Mouse (Mus musculus) ovary, postnatal 10 days (tissue): ENCODE data around the gene Pon3.
"Not testable (repeated sequence)": the region's sequence is repeated elsewhere in the genome, so short reads cannot be mapped to it uniquely, and the experiment has no call there.

ENCODE experiments used
- DNase-seq: peaks from one replicate; pipeline ENCODE4 v3.0.0; 2022; ENCODE audit warnings: low spot score

The Pon3 gene

GRCm38 (mm10) chr6:5254869-5255268 is 1.2 kb downstream of the Pon3 start:
- no peak for DNase-seq

DNA sequence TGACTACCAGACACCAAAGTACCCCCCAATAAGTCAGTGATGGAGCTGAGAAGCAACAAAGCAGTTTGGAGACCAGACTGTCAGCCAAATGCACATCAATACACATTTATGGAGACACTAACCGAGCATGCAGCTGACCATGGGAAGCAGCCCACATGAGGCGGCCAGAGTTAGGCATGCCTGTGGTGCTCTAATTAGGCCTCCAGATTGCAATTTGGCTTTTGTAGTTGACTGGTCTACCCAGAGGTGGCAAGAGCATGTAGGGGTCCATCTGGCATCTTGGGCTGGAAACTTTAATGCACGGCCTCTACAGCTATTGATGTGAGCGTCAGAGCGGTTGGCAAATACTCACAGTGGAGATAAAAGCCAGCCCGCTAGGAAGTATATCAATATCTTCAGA is 10.2 kb downstream of the Pon3 start:
- no peak for DNase-seq

GRCm38 (mm10) chr6:5238799-5239198 is 17.3 kb downstream of the Pon3 start:
- no peak for DNase-seq

- no peak for DNase-seq
These were observed 18.6 kb downstream of the Pon3 start for GRCm38 (mm10) chr6:5237510-5237909.

- no peak for DNase-seq
These were observed 19.2 kb downstream of the Pon3 start for GRCm38 (mm10) chr6:5236843-5237371.

- DNase-seq, result no peak
These were observed 21.5 kb downstream of the Pon3 start for GRCm38 (mm10) chr6:5234563-5234962.

- DNase-seq, result no peak
These were observed 22.3 kb downstream of the Pon3 start for GRCm38 (mm10) chr6:5233812-5234211.

GRCm38 (mm10) chr6:5232022-5232421 is 24.1 kb downstream of the Pon3 start:
- DNase-seq, result no peak

DNA sequence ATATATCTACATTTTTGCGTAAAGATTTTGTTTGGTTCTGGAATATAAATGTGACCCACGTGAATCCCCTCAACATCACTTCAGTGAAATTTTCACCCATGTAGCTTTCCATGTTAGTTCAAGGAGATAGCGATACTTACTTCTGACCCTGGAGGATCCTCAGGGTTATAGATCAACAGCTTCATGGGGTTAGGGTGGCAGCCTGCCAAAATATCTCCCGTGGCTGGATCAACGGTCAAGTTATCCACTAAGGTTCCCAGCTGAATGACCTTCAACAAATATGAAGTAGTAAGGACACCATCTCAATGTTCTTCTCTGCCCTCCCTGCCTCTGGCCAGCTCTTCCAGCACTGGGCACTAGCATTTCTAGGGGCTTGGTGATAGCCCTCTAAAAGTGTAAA is 25.8 kb downstream of the Pon3 start:
- no peak for DNase-seq

DNA sequence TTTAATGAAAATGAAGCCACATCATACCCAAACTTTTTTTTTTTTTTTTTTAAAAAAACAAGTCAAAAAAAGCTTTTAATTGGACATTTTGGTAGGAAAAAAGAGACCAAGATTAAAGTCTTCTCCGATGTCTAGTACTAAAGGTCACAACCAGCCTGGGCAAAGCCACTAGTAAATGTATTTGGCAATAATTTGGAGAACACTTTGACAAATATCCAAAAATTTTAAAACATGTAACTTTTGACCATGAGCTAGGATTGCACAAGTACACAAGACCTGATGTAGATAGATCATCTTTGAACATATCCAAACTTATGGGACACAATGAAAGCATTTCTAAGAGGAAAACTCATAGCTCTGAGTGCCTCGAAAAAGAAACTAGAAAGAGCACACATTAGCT is 32.5 kb downstream of the Pon3 start:
- DNase-seq, result not testable (repeated sequence)

- no peak for DNase-seq
These were observed 34.0 kb downstream of the Pon3 start for GRCm38 (mm10) chr6:5222080-5222479.

GRCm38 (mm10) chr6:5218190-5218589 is 37.9 kb downstream of the Pon3 start:
- no peak for DNase-seq

GRCm38 (mm10) chr6:5207817-5208216 is 48.3 kb downstream of the Pon3 start:
- DNase-seq, result no peak

DNA sequence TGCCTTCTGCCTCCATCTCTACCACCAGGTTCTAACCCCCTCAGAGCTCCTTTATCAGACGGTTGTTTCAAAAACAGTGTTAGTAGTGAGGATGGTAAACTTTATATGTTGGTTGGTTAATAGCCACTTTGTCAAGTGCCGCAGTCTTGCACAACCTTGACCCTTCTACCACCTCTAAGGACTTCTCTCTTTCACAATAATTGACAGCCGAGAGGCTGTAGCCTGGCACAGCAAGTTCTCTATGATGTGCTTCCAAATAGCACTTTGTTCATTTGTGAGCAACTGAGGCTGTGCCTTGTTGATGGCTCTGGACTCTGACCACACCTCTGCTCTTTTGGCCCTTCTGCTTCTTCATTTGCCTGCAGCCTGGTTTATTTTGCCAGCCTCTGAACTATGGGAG is 56.2 kb downstream of the Pon3 start:
- no peak for DNase-seq

GRCm38 (mm10) chr6:5199376-5199905 is 56.6 kb downstream of the Pon3 start:
- DNase-seq, result no peak

DNA sequence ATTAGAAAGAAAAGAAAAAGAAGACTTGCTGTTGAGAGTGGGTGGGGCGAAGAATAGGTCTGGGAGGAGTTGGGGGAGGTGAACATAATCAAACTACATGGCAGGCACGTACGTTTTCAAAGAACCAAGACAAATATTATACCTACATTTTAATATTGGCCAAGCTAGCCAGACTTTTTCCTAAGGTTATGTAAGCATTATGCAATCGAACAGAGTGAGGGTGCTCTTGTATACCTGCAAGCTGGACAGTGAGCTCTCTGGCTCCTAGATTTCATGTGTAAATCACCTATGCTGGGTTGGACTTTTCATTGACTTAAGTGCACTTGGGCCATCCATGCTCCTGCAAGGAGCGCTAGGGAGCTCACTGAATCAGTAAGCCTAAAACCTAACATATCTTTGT is 57.5 kb downstream of the Pon3 start:
- no peak for DNase-seq

DNA sequence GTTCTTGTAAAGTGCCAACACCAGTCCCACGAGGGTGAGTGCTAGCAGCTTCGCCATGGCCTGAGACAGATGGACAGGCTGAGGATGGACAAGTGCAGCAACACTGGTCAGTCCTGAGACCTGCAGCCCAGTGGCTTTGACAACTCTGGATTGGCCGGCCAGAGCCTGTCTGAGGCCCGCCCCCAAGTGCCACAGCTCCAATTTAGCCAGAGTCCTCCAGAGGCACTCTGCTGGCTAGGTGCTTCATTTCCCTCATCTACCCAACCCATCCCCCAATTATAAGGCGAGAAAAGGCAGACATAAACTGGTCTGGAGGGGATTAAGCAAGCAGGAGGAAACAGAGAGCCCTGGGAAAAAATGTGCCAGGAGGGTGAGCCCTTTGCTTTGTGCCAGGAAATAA is 62.4 kb downstream of the Pon3 start, which contains the start of gene Pon1:
TSS of gene Pon1 (minus strand) at position 254 of the 400 bp plus-strand sequence.
- no peak for DNase-seq

GRCm38 (mm10) chr6:5190761-5191160 is 65.3 kb downstream of the Pon3 start:
- DNase-seq, result no peak

GRCm38 (mm10) chr6:5189507-5189906 is 66.6 kb downstream of the Pon3 start:
- no peak for DNase-seq

DNA sequence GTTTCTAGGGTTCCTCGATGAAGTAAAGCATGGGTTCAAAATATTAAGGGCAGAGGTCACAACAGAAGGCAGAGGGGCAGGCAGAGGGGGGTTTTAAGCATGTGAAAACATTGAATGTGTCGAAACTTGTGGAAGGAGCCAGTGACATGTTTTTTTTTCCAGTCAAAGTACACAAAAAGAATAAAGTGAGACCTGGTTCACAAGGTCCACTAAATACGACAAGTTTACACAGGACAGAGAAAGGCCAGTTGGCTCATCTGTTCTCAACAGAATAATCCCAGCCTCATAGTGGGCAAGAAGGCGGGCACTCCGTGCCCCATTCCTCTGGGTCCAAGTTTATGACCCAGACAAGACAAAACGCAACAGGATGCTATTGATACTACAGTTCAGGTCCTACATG is 67.1 kb downstream of the Pon3 start:
- DNase-seq, result no peak

GRCm38 (mm10) chr6:5188036-5188435 is 68.0 kb downstream of the Pon3 start:
- no peak for DNase-seq

DNA sequence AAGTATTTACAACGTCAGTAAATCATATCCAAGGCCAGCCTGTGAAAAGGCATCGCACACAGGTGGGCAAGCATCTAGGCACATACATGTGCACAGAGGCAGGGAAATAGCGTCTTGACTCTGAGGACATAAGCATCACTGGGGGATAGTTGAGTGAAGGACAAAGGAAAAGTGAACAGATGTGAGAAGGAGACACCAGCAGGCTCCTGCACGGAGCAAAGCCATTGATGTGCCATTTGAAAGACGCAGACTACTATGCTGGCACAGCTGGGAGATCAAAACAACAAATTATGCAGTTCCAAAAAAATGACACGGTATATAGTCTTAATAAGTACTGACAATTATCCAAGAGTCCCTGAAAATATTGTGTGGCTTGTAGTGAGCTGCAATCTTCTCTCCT is 68.5 kb downstream of the Pon3 start:
- no peak for DNase-seq

- no peak for DNase-seq
These were observed 69.7 kb downstream of the Pon3 start for GRCm38 (mm10) chr6:5186229-5186950.

- no peak for DNase-seq
These were observed 75.4 kb downstream of the Pon3 start for GRCm38 (mm10) chr6:5180645-5181044.
